Mouse (Mus musculus) embryonic facial prominence, embryonic 13.5 days (tissue): Measurements from ENCODE around the gene Xpo4. TPM values are rescaled to one million over a fixed set of nuclear protein-coding genes. Genes with fewer than 3 reads are reported as not detected.

Source experiments
- ATAC-seq: fragments of 200-750 bp; cut with Nextera tagmentation; 2 replicates; pipeline ENCODE4 v1.8.0; 2017; ENCODE audit warnings: low read depth; ENCODE audit not compliant: insufficient number of reproducible peaks, insufficient read depth, low FRiP score, low TSS enrichment
- H3K27ac ChIP-seq: fragments of 300-500 bp; sonication (generic); 2 replicates; pipeline ENCODE4 v1.5.1; 2015; ENCODE audit warnings: moderate library complexity, mild to moderate bottlenecking, inconsistent platforms
- H3K27me3 ChIP-seq: fragments of 300-500 bp; sonication (generic); 2 replicates; pipeline ENCODE4 v1.6.1; 2015; ENCODE audit warnings: mild to moderate bottlenecking, inconsistent platforms
- H3K36me3 ChIP-seq: fragments of 300-500 bp; sonication (generic); 2 replicates; pipeline ENCODE4 v1.6.1; 2015; ENCODE audit warnings: mild to moderate bottlenecking, inconsistent platforms
- H3K4me1 ChIP-seq: fragments of 300-500 bp; sonication (generic); 2 replicates; pipeline ENCODE4 v1.6.1; 2015; ENCODE audit warnings: inconsistent platforms
- H3K4me2 ChIP-seq: fragments of 300-500 bp; sonication (generic); 2 replicates; pipeline ENCODE4 v1.6.1; 2015; ENCODE audit warnings: moderate library complexity, mild to moderate bottlenecking, inconsistent platforms
- H3K4me3 ChIP-seq: fragments of 300-500 bp; sonication (generic); 2 replicates; pipeline ENCODE4 v1.5.1; 2015; ENCODE audit warnings: mild to moderate bottlenecking, inconsistent platforms
- H3K9ac ChIP-seq: fragments of 300-500 bp; sonication (generic); 2 replicates; pipeline ENCODE4 v1.6.1; 2015; ENCODE audit warnings: mild to moderate bottlenecking, inconsistent platforms
- H3K9me3 ChIP-seq: fragments of 300-500 bp; sonication (generic); 2 replicates; pipeline ENCODE4 v1.6.1; 2016; ENCODE audit warnings: inconsistent platforms
- WGBS: fragments of 180-500 bp; shearing (Covaris S2); methylation state at CpG from one replicate; pipeline ENCODE4 v1.1.7; 2015; ENCODE audit warnings: mixed read lengths; 5-methylcytosine and 5-hydroxymethylcytosine counted together
- polyA plus RNA-seq: library from polyadenylated mRNA; unstranded; fragments of >200 nt; fragmentation: Nextera tagmentation; extraction: Ambion mirVana; gene quantifications from 2 replicates; pipeline ENCODE4 v1.2.1, GENCODE M21; 2015

Gene Xpo4
- 24.4 and 26.0 TPM in 2 replicates for polyA plus RNA-seq

GRCm38 (mm10) chr14:57664822-57665627 lies at the start of gene Xpo4:
Xpo4 (minus strand) TSS chr14:57665430.
- peak within 1 kb of the TSS; percentile 88 for H3K4me3 ChIP-seq
- H3K27me3 ChIP-seq, result no peaks in the 10 kb centered on the region
- no peaks in the 10 kb centered on the region for H3K9me3 ChIP-seq
- peak within 1 kb of the TSS; percentile 95 for H3K9ac ChIP-seq
- peak within 1 kb of the TSS; percentile 96 for H3K27ac ChIP-seq
- H3K4me2 ChIP-seq, result peak within 1 kb of the TSS; percentile 81
- under 1% methylated on average over 80 of the region's 80 CpGs for WGBS
- ATAC-seq, result peak; percentile 89
- no peaks in the 10 kb centered on the region for H3K36me3 ChIP-seq
- peaks cover 19% of the 10 kb centered on the region for H3K4me1 ChIP-seq

DNA sequence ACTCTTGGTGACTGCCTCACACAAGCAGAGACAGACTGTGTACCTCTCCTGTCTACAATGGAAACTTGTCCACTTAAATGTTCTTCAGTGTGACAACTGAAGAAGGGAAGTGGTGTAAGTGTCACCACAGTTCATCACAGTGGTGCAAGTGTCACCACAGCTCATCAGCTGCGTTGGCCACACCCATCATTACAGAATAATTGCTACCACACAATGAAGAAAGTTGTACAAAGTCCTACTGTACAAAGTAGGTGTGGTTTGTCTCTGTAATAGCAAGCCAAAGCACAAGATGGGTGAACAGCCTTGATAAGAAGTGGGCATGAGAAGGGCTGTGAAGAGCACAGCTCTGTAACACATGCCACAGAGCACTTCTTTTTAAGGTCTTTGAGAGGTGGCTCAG lies 47.7 kb upstream of the Xpo4 start:
- H3K27me3 ChIP-seq, result no peaks in the 10 kb centered on the region
- no peaks in the 10 kb centered on the region for H3K9me3 ChIP-seq
- peaks cover 33% of the 10 kb centered on the region for H3K36me3 ChIP-seq
- no peak overlapping the region for H3K4me3 ChIP-seq
- 92% methylated on average over 1 of the region's 1 CpGs for WGBS
- H3K4me2 ChIP-seq, result no peak overlapping the region
- ATAC-seq, result no peak
- H3K27ac ChIP-seq, result no peak overlapping the region
- peaks cover 6% of the 10 kb centered on the region for H3K4me1 ChIP-seq
- H3K9ac ChIP-seq, result no peak overlapping the region

- peaks cover 19% of the 10 kb centered on the region for H3K4me1 ChIP-seq
- peaks cover 22% of the 10 kb centered on the region for H3K36me3 ChIP-seq
- H3K9ac ChIP-seq, result no peak overlapping the region
- no peak overlapping the region for H3K4me3 ChIP-seq
- no peak overlapping the region for H3K27ac ChIP-seq
- 86% methylated on average over 6 of the region's 6 CpGs for WGBS
- no peaks in the 10 kb centered on the region for H3K9me3 ChIP-seq
- H3K27me3 ChIP-seq, result no peaks in the 10 kb centered on the region
- H3K4me2 ChIP-seq, result no peak overlapping the region
- ATAC-seq, result no peak
Measured at GRCm38 (mm10) chr14:57711059-57711458, 45.8 kb upstream of the Xpo4 start.

- H3K4me3 ChIP-seq, result no peak overlapping the region
- H3K27me3 ChIP-seq, result no peaks in the 10 kb centered on the region
- peaks cover 19% of the 10 kb centered on the region for H3K4me1 ChIP-seq
- H3K36me3 ChIP-seq, result peaks cover 32% of the 10 kb centered on the region
- H3K9me3 ChIP-seq, result no peaks in the 10 kb centered on the region
- no peak overlapping the region for H3K9ac ChIP-seq
- WGBS, result 60% methylated on average over 10 of the region's 10 CpGs
- no peak overlapping the region for H3K4me2 ChIP-seq
- peak overlapping the region; percentile 28; the same call in 1 of the 2 replicates for H3K27ac ChIP-seq
- no peak for ATAC-seq
Measured at GRCm38 (mm10) chr14:57709171-57709570, 43.9 kb upstream of the Xpo4 start.

DNA sequence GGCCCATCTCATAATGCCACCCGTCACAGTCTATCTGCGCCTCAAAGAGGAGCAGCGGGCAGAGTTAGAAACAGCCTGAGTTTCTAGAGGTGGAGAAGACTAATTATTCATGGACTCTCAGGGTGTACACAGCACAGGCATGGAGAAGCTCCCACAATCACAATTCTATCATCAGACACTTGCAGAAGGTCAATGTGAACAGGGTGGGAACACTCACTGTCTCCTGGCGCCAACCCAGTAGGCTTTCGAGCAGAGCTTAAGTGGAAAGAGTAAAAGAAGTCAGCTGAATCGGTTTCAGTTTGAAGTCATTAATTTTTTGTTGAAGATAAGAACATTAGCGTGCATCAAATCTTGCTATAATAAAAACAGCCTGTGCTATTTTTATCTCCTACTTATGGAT lies 43.4 kb upstream of the Xpo4 start:
- Histone ChIP-seq H3K4me2 (no peak overlapping the region), H3K9ac (no peak overlapping the region), H3K36me3 (peaks cover 35% of the 10 kb centered on the region), H3K9me3 (no peaks in the 10 kb centered on the region), H3K4me3 (no peak overlapping the region), H3K27me3 (no peaks in the 10 kb centered on the region), H3K27ac (no peak overlapping the region), H3K4me1 (peaks cover 19% of the 10 kb centered on the region)
- no peak for ATAC-seq
- 81% methylated on average over 7 of the region's 7 CpGs for WGBS

- 42% methylated on average over 18 of the region's 18 CpGs for WGBS
- peak overlapping the region; percentile 41; the same call in 1 of the 2 replicates for H3K9ac ChIP-seq
- H3K4me1 ChIP-seq, result peaks cover 24% of the 10 kb centered on the region
- H3K4me3 ChIP-seq, result no peak overlapping the region
- peaks cover 37% of the 10 kb centered on the region for H3K36me3 ChIP-seq
- H3K9me3 ChIP-seq, result no peaks in the 10 kb centered on the region
- no peaks in the 10 kb centered on the region for H3K27me3 ChIP-seq
- no peak for ATAC-seq
- H3K27ac ChIP-seq, result peak overlapping the region; percentile 71
- no peak overlapping the region for H3K4me2 ChIP-seq
Measured at GRCm38 (mm10) chr14:57707100-57707893, 42.1 kb upstream of the Xpo4 start.

DNA sequence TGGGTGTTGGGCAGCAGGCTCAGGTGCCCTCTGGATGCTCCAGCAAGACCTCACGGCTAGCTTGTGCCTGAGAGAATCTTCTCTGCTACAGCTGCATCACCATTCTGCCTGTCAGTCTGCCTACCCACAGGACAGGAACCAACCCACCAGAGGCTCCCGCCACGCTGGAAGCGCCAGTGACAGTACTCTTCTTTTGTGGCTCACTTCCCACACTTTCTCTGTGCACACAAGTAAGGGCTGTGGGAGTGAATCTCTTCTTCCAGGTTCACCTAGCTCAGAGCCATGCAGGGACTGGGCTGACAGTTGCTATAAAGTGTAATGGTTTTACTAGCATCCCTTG lies 41.5 kb upstream of the Xpo4 start:
- no peak overlapping the region for H3K9ac ChIP-seq
- peak overlapping the region; percentile 71; the same call in 1 of the 2 replicates for H3K27ac ChIP-seq
- no peak overlapping the region for H3K4me3 ChIP-seq
- H3K4me1 ChIP-seq, result peaks cover 29% of the 10 kb centered on the region
- H3K4me2 ChIP-seq, result no peak overlapping the region
- no peaks in the 10 kb centered on the region for H3K27me3 ChIP-seq
- peaks cover 39% of the 10 kb centered on the region for H3K36me3 ChIP-seq
- no peak for ATAC-seq
- H3K9me3 ChIP-seq, result no peaks in the 10 kb centered on the region
- 87% methylated on average over 4 of the region's 4 CpGs for WGBS

- H3K27ac ChIP-seq, result no peak overlapping the region
- H3K9ac ChIP-seq, result no peak overlapping the region
- WGBS, result 89% methylated on average over 4 of the region's 4 CpGs
- H3K9me3 ChIP-seq, result no peaks in the 10 kb centered on the region
- peaks cover 29% of the 10 kb centered on the region for H3K4me1 ChIP-seq
- peaks cover 36% of the 10 kb centered on the region for H3K36me3 ChIP-seq
- no peak for ATAC-seq
- H3K4me2 ChIP-seq, result no peak overlapping the region
- H3K4me3 ChIP-seq, result no peak overlapping the region
- H3K27me3 ChIP-seq, result no peaks in the 10 kb centered on the region
Measured at GRCm38 (mm10) chr14:57705759-57706158, 40.5 kb upstream of the Xpo4 start.

- ATAC-seq, result no peak
- Histone ChIP-seq H3K27me3 (no peaks in the 10 kb centered on the region), H3K9ac (no peak overlapping the region), H3K36me3 (peaks cover 42% of the 10 kb centered on the region), H3K9me3 (no peaks in the 10 kb centered on the region), H3K4me2 (no peak overlapping the region), H3K27ac (no peak overlapping the region), H3K4me3 (no peak overlapping the region), H3K4me1 (peaks cover 29% of the 10 kb centered on the region)
- 91% methylated on average over 4 of the region's 4 CpGs for WGBS
Measured at GRCm38 (mm10) chr14:57705075-57705474, 39.8 kb upstream of the Xpo4 start.

- 34% methylated on average over 12 of the region's 12 CpGs for WGBS
- peak; percentile 40; the same call in 1 of the 2 replicates for ATAC-seq
- H3K27me3 ChIP-seq, result no peaks in the 10 kb centered on the region
- peaks cover 14% of the 10 kb centered on the region for H3K4me1 ChIP-seq
- peaks cover 68% of the 10 kb centered on the region for H3K36me3 ChIP-seq
- no peak overlapping the region for H3K9ac ChIP-seq
- H3K4me3 ChIP-seq, result no peak overlapping the region
- no peak overlapping the region for H3K4me2 ChIP-seq
- no peaks in the 10 kb centered on the region for H3K9me3 ChIP-seq
- peak overlapping the region; percentile 77 for H3K27ac ChIP-seq
Measured at GRCm38 (mm10) chr14:57701915-57702477, 36.8 kb upstream of the Xpo4 start.

- no peak overlapping the region for H3K9ac ChIP-seq
- peaks cover 9% of the 10 kb centered on the region for H3K4me1 ChIP-seq
- H3K27me3 ChIP-seq, result no peaks in the 10 kb centered on the region
- WGBS, result 96% methylated on average over 33 of the region's 33 CpGs
- no peak for ATAC-seq
- H3K36me3 ChIP-seq, result peaks cover 76% of the 10 kb centered on the region
- H3K9me3 ChIP-seq, result no peaks in the 10 kb centered on the region
- no peak overlapping the region for H3K4me2 ChIP-seq
- H3K27ac ChIP-seq, result no peak overlapping the region
- H3K4me3 ChIP-seq, result no peak overlapping the region
Measured at GRCm38 (mm10) chr14:57699461-57699970, 34.3 kb upstream of the Xpo4 start.
